Mouse (Mus musculus) olfactory bulb, adult 2 months (tissue): ENCODE results near the gene Snph. TPM values are rescaled to one million over a fixed set of nuclear protein-coding genes. Genes with fewer than 3 reads are reported as not detected.
"Not testable (repeated sequence)": the region's sequence is repeated elsewhere in the genome, so short reads cannot be mapped to it uniquely, and the experiment has no call there.

Experiments
- H3K27ac ChIP-seq: fragments of 200-500 bp; 2 replicates; pipeline ENCODE4 v1.5.1; 2012; ENCODE audit warnings: low read depth, low read length; ENCODE audit not compliant: insufficient read depth
- H3K4me1 ChIP-seq: fragments of 200-500 bp; 2 replicates; pipeline ENCODE4 v1.6.1; 2012; ENCODE audit warnings: low read length; ENCODE audit not compliant: control insufficient read depth, insufficient read depth
- H3K4me3 ChIP-seq: fragments of 200-500 bp; 2 replicates; pipeline ENCODE4 v1.5.1; 2012; ENCODE audit warnings: mild to moderate bottlenecking, low read depth, low read length, moderate library complexity; ENCODE audit not compliant: insufficient read depth
- CTCF ChIP-seq: fragments of 200-500 bp; IDR thresholded peaks from 2 replicates; pipeline ENCODE4 v1.5.1; 2012; ENCODE audit warnings: low read depth, mild to moderate bottlenecking, low read length, moderate library complexity; ENCODE audit not compliant: insufficient read depth
- POLR2A ChIP-seq: fragments of 200-500 bp; IDR thresholded peaks from 2 replicates; pipeline ENCODE4 v1.6.1; 2012; ENCODE audit warnings: mild to moderate bottlenecking, low read depth, low read length, moderate library complexity; ENCODE audit not compliant: insufficient read depth
- WGBS: fragments of 180-500 bp; shearing (Covaris S2); methylation state at CpG from one replicate; pipeline ENCODE4 v1.1.7; 2018; 5-methylcytosine and 5-hydroxymethylcytosine counted together
- polyA plus RNA-seq: library from polyadenylated mRNA; stranded (reverse); fragments of >200 nt; gene quantifications from 2 replicates; pipeline ENCODE4 v1.2.4, GENCODE M21; 2012; ENCODE audit warnings: low replicate concordance; ENCODE audit not compliant: missing spikeins, insufficient read depth, insufficient read length

Snph gene
- polyA plus RNA-seq, 1 experiment, result not detected

DNA sequence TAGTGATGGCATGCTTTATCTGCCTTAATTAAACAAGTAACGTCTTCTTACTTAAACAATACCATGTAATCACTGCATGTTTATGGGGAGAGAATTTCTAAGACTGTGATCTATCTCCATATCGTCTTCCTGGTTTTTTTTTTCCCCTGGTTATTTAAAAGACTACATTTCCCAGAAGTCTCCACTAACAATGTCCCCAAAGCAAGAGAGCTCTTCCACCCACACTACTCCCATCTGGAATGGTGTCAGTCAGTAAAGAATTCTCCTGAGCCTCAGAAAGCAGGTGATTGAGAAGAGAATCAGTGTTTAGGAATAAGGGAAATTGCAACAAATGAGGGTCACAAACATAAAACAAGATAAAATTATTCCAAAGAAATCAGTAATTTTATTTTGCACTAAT is 2.5 kb upstream of the Snph start:
- 15% methylated on average over 2 of the region's 2 CpGs for WGBS
- TF ChIP-seq CTCF (no peak), POLR2A (no peak)

DNA sequence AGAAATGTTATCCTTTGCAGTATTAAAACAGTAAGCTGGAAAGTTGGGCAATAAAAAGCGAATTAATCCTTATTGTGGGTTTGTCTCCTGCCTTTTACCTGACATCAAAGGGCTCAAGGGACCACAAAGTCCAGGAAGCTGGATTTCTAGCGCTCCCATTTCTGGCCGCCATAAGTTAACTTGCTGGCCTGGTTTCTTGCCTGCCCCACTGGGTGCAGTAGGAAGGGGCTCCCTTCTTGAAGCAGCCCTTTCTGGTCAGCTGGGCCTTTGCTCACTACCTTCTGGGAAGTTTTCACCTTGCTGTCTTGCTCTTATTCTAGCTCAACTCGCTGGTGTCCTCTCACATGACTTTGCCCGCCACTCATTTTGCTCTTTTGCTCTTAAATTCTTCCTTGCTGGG is 589 bp upstream of the Snph start:
- WGBS, result 72% methylated on average over 5 of the region's 5 CpGs
- Histone ChIP-seq H3K4me3 (no peak overlapping the region), H3K4me1 (peaks cover 19% of the 10 kb centered on the region), H3K27ac (no peak overlapping the region)
- TF ChIP-seq CTCF, result no peak
- no peak for TF ChIP-seq POLR2A

More for the DNA sequence above, 2.5 kb upstream of the Snph start:
- no peak overlapping the region for H3K27ac ChIP-seq
- H3K4me1 ChIP-seq, result peaks cover 14% of the 10 kb centered on the region
- no peak overlapping the region for H3K4me3 ChIP-seq

GRCm38 (mm10) chr2:151631406-151632158 is 811 bp downstream of the Snph start:
- 2% methylated on average over 22 of the region's 22 CpGs for WGBS
- Histone ChIP-seq H3K27ac (peak overlapping the region; percentile 93), H3K4me1 (peaks cover 23% of the 10 kb centered on the region), H3K4me3 (peak overlapping the region; percentile 92)
- TF ChIP-seq POLR2A (no peak), CTCF (no peak)

- Histone ChIP-seq H3K4me3 (peak overlapping the region; percentile 38), H3K27ac (peak overlapping the region; percentile 41), H3K4me1 (peaks cover 24% of the 10 kb centered on the region)
- no peak for TF ChIP-seq POLR2A
- 37% methylated on average over 7 of the region's 7 CpGs for WGBS
These were observed 3.1 kb downstream of the Snph start for GRCm38 (mm10) chr2:151629310-151629709.

DNA sequence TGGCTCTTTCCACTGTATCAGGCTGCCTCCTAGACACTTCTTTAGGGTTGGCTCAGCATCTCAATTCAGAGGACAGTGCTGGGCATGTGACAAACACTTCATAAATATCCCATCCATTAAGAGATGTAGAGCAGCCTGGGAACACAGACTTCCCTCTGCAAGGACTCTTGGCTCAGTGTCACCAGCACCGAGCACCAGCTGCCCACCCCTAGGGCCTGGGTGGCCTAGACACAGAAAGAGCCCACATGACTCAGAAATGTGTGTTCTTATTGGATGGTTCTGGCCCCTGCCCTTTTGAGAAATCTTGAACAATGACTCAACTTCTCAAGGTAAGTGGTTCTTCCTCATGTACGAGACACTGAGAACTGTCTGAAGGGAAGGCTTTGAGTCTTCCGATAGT is 4.4 kb downstream of the Snph start:
- Histone ChIP-seq H3K27ac (no peak overlapping the region), H3K4me1 (peaks cover 30% of the 10 kb centered on the region), H3K4me3 (no peak overlapping the region)
- TF ChIP-seq POLR2A, result no peak
- TF ChIP-seq CTCF, result no peak
- 65% methylated on average over 3 of the region's 3 CpGs for WGBS

- Histone ChIP-seq H3K27ac (no peak overlapping the region), H3K4me1 (peaks cover 37% of the 10 kb centered on the region), H3K4me3 (no peak overlapping the region)
- 90% methylated on average over 7 of the region's 7 CpGs for WGBS
- TF ChIP-seq CTCF (no peak), POLR2A (no peak)
These were observed 6.1 kb downstream of the Snph start for GRCm38 (mm10) chr2:151626296-151626695.

- 42% methylated on average over 3 of the region's 3 CpGs for WGBS
- peak overlapping the region; percentile 30; the same call in 1 of the 2 replicates for H3K27ac ChIP-seq
These were observed 8.6 kb downstream of the Snph start for GRCm38 (mm10) chr2:151623776-151624175.

GRCm38 (mm10) chr2:151616551-151617329 is 15.7 kb downstream of the Snph start:
- no peak overlapping the region for H3K4me3 ChIP-seq
- H3K27ac ChIP-seq, result peak overlapping the region; percentile 50
- WGBS, result 67% methylated on average over 6 of the region's 6 CpGs
- TF ChIP-seq CTCF, result no peak
- no peak for TF ChIP-seq POLR2A
- H3K4me1 ChIP-seq, result peaks cover 36% of the 10 kb centered on the region

More at GRCm38 (mm10) chr2:151623776-151624175, 8.6 kb downstream of the Snph start:
- Histone ChIP-seq H3K4me1 (peaks cover 27% of the 10 kb centered on the region), H3K4me3 (no peak overlapping the region)
- TF ChIP-seq CTCF (no peak), POLR2A (no peak)

DNA sequence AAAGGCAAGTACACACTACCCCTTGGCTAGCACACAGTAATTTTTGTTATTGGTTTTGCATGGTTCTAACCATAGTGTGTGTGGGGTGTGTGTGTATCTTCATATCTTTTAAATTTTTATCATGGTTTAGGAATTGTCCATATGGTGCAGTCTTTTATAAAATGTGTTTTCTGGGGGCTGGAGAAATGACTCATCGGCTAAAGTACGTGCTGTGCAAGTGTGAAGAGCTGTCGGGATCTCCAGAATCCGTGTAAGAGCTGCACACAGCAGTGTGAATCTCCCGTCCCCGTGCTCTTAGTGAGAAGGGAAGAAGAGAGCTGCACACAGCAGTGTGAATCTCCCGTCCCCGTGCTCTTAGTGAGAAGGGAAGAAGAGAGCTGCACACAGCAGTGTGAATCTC is 16.6 kb downstream of the Snph start:
- H3K4me3 ChIP-seq, result not testable (repeated sequence)
- H3K27ac ChIP-seq, result peak overlapping the region; percentile 50; the same call in 1 of the 2 replicates
- H3K4me1 ChIP-seq, result peaks cover 35% of the 10 kb centered on the region
- 29% methylated on average over 8 of the region's 8 CpGs for WGBS
